Mouse (Mus musculus) liver, embryonic 15.5 days (tissue): Measurements from ENCODE around the gene Sv2b. TPM values are rescaled to one million over a fixed set of nuclear protein-coding genes. Genes with fewer than 3 reads are reported as not detected.

ENCODE experiments used
- ATAC-seq: fragments of 200-750 bp; cut with Nextera tagmentation; 2 replicates; pipeline ENCODE4 v1.8.0; 2017; ENCODE audit warnings: moderate number of reproducible peaks, mild to moderate bottlenecking, moderate library complexity; ENCODE audit not compliant: insufficient read depth
- H3K27ac ChIP-seq: fragments of 300-500 bp; sonication (generic); replicated peaks from 2 replicates; pipeline ENCODE4 v1.5.1; 2015; ENCODE audit warnings: mild to moderate bottlenecking, inconsistent platforms
- H3K27me3 ChIP-seq: fragments of 300-500 bp; sonication (generic); 2 replicates; pipeline ENCODE4 v1.6.1; 2015; ENCODE audit warnings: mild to moderate bottlenecking, inconsistent platforms
- H3K36me3 ChIP-seq: fragments of 300-500 bp; sonication (generic); replicated peaks from 2 replicates; pipeline ENCODE4 v1.6.1; 2015; ENCODE audit warnings: moderate library complexity, mild to moderate bottlenecking, inconsistent platforms
- H3K4me1 ChIP-seq: fragments of 300-500 bp; sonication (generic); replicated peaks from 2 replicates; pipeline ENCODE4 v1.6.1; 2015; ENCODE audit warnings: inconsistent platforms
- H3K4me2 ChIP-seq: fragments of 300-500 bp; sonication (generic); 2 replicates; pipeline ENCODE4 v1.6.1; 2015; ENCODE audit warnings: moderate library complexity, mild to moderate bottlenecking, inconsistent platforms
- H3K4me3 ChIP-seq: fragments of 300-500 bp; sonication (generic); replicated peaks from 2 replicates; pipeline ENCODE4 v1.5.1; 2015; ENCODE audit warnings: mild to moderate bottlenecking, inconsistent platforms
- H3K9ac ChIP-seq: fragments of 300-500 bp; sonication (generic); 2 replicates; pipeline ENCODE4 v1.6.1; 2015; ENCODE audit warnings: moderate library complexity, mild to moderate bottlenecking, inconsistent platforms
- H3K9me3 ChIP-seq: fragments of 300-500 bp; sonication (generic); replicated peaks from 2 replicates; pipeline ENCODE4 v1.6.1; 2016; ENCODE audit warnings: inconsistent platforms
- WGBS: fragments of 180-500 bp; shearing (Covaris S2); methylation state at CpG from one replicate; pipeline ENCODE4 v1.1.7; 2015; ENCODE audit warnings: mixed read lengths; ENCODE audit not compliant: insufficient replicate concordance; 5-methylcytosine and 5-hydroxymethylcytosine counted together
- polyA plus RNA-seq: library from polyadenylated mRNA; unstranded; fragments of >200 nt; fragmentation: Nextera tagmentation; extraction: Ambion mirVana; gene quantifications from 2 replicates; pipeline ENCODE4 v1.2.1, GENCODE M21; 2015

The Sv2b gene
- polyA plus RNA-seq, 1 experiment from 2014 or later, result 0.02 TPM

DNA sequence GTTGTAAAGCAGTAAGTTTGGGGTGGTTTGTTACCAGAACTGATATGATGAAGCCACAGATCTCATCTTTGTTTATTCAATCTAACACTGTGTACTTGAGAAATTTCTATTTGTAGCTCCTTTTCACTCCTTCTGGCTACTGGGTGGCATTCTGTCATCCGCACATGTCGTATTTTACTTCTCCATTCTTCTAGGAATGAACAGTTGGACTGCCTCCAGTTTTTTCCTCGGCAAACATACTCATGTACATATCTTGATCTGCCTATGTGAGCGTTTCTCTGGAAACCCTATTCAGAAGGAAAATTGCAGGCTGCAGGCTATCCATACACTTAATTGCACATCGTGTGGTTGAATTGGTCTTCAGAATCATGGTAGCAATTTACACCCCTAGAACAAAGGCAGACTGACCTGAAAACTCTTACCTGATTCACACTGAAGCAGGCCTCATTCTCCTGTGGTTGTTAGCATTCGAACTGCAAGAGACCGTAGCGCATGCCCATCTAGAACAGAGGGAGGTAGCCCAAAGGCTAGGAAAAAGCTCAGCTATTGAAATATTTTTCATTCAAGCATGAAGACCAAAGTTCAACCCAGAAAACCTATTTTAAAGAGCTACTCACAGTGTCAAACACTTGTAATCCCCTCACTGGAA is 231.4 kb downstream of the Sv2b start:
- Histone ChIP-seq H3K4me1 (no peaks in the 10 kb centered on the region), H3K4me3 (no peak overlapping the region), H3K36me3 (no peaks in the 10 kb centered on the region), H3K4me2 (no peak overlapping the region), H3K27ac (no peak overlapping the region), H3K9me3 (no peaks in the 10 kb centered on the region), H3K27me3 (no peaks in the 10 kb centered on the region), H3K9ac (no peak overlapping the region)
- ATAC-seq, result no peak
- 69% methylated on average over 8 of the region's 8 CpGs for WGBS

Other genes with a start within 250 kb of the Sv2b start
- gene Akap13, start 146.3 kb upstream of the Sv2b start, polyA plus RNA-seq, result 39.6 and 41.3 TPM in 2 replicates